Mouse (Mus musculus) ovary, adult 10 weeks (tissue): Measurements from ENCODE around the gene AU040320. TPM values are rescaled to one million over a fixed set of nuclear protein-coding genes. Genes with fewer than 3 reads are reported as not detected.

Experiments
- polyA plus RNA-seq: library from polyadenylated mRNA; stranded (reverse); fragments of 350-450 nt; fragmentation: Illumina TruSeq; extraction: RNeasy Lipid Tissue Mini Kit (QIAGEN cat#74804); gene quantifications from one replicate; pipeline ENCODE4 v1.2.3, GENCODE M21; 2014

AU040320 gene
- polyA plus RNA-seq, result 6.7 TPM

GRCm38 (mm10) chr4:126753268-126754230, at the start of gene AU040320, which contains the start of gene Ncdn:
TSS of gene AU040320 (plus strand) at chr4:126753544.
TSS of gene Ncdn (minus strand) at chr4:126753438.

GRCm38 (mm10) chr4:126736001-126736414, 17.3 kb upstream of the AU040320 start, which contains the start of gene Tfap2e:
TSS of gene Tfap2e (minus strand) at chr4:126736240.

Other genes starting within 250 kb of the AU040320 start
- gene Ago4, start 220.1 kb upstream of the AU040320 start, polyA plus RNA-seq, result 7.6 TPM
- 13.2 TPM for gene Clspn, start 196.6 kb upstream of the AU040320 start, polyA plus RNA-seq
- gene 5730409E04Rik, start 143.7 kb upstream of the AU040320 start, polyA plus RNA-seq, result 9.9 TPM
- gene Psmb2, start 75.9 kb upstream of the AU040320 start, polyA plus RNA-seq, result 76.8 TPM
- 0.71 TPM for gene Tfap2e, start 17.3 kb upstream of the AU040320 start, polyA plus RNA-seq
- 0.26 TPM for gene Ncdn, start 106 bp upstream of the AU040320 start, polyA plus RNA-seq
- 126 TPM for gene Zmym4, start 214.6 kb downstream of the AU040320 start, polyA plus RNA-seq